Mouse (Mus musculus) spleen, adult 2 months (tissue): ENCODE measurements around the gene Enpp1. TPM values are rescaled to one million over a fixed set of nuclear protein-coding genes. Genes with fewer than 3 reads are reported as not detected.

Experiments used
- DNase-seq, 2 experiments: peaks; one replicate each; pipeline versions ENCODE4 v3.0.0 to v3.0.0-alpha.2; 2012 to 2021; ENCODE audit warnings: low spot score in 2 of 2, low read depth in 1 of 2
- H3K27ac ChIP-seq: fragments of 200-500 bp; 2 replicates; pipeline ENCODE4 v1.5.1; 2012; ENCODE audit warnings: low read length, inconsistent platforms; ENCODE audit not compliant: insufficient read depth
- H3K27me3 ChIP-seq: fragments of 200-500 bp; 2 replicates; pipeline ENCODE4 v1.6.1; 2012; ENCODE audit warnings: mild to moderate bottlenecking, moderate library complexity, low read length, inconsistent platforms; ENCODE audit not compliant: control insufficient read depth, insufficient read depth
- H3K36me3 ChIP-seq: fragments of 200-500 bp; 2 replicates; pipeline ENCODE4 v1.6.1; 2012; ENCODE audit warnings: mild to moderate bottlenecking, low read length, inconsistent platforms; ENCODE audit not compliant: control insufficient read depth, insufficient read depth
- H3K4me1 ChIP-seq: fragments of 200-500 bp; 2 replicates; pipeline ENCODE4 v1.6.1; 2011; ENCODE audit warnings: inconsistent platforms; ENCODE audit not compliant: control insufficient read depth, insufficient read depth, insufficient read length
- H3K4me3 ChIP-seq: fragments of 200-500 bp; 2 replicates; pipeline ENCODE4 v1.5.1; 2011; ENCODE audit warnings: mild to moderate bottlenecking, inconsistent platforms; ENCODE audit not compliant: insufficient read depth, insufficient read length; ENCODE audit errors: extremely low read depth
- CTCF ChIP-seq: fragments of 200-500 bp; IDR thresholded peaks from 2 replicates; pipeline ENCODE4 v1.5.1; 2011; ENCODE audit warnings: mild to moderate bottlenecking, inconsistent platforms; ENCODE audit not compliant: insufficient read depth, insufficient read length, insufficient replicate concordance; ENCODE audit errors: extremely low read depth
- POLR2A ChIP-seq: fragments of 200-500 bp; IDR thresholded peaks from 2 replicates; pipeline ENCODE4 v1.6.1; 2011; ENCODE audit warnings: low read depth, low read length, inconsistent platforms
- WGBS: fragments of 180-500 bp; shearing (Covaris S2); methylation state at CpG from one replicate; pipeline ENCODE4 v1.1.7; 2018; 5-methylcytosine and 5-hydroxymethylcytosine counted together
- polyA plus RNA-seq: library from polyadenylated mRNA; depleted of rRNA; stranded (reverse); fragments of >200 nt; gene quantifications from 2 replicates; pipeline ENCODE4 v1.2.3, GENCODE M21; 2012

The Enpp1 gene
- polyA plus RNA-seq, 1 experiment = 3.2 TPM

DNA sequence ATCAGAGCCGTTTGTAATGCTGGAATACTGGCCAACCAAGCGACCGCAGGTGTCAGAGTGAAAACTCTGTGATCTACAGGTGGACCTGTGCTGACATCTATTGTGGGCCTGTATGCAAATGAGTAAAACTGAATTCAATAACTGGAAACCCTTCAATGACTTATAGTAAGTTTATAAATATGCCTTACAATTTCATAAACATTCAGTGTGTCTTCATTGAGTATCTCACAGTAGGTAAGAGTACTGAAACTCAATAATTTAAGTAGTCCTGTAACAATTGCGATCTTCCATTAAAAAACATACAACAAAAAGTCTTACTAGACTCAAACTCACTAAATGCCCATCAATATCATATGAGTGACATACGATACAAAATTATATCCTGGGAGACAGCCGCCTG is 1.6 kb downstream of the Enpp1 start:
- 85% methylated on average over 6 of the region's 6 CpGs for WGBS
- Histone ChIP-seq H3K4me1 (peaks cover 7% of the 10 kb centered on the region; the same call in 1 of the 2 replicates), H3K27ac (no peak overlapping the region), H3K4me3 (no peak overlapping the region), H3K36me3 (no peaks in the 10 kb centered on the region), H3K27me3 (peaks cover 2% of the 10 kb centered on the region; the same call in 1 of the 2 replicates)
- no peak for DNase-seq
- TF ChIP-seq POLR2A = no peak
- no peak for TF ChIP-seq CTCF

DNA sequence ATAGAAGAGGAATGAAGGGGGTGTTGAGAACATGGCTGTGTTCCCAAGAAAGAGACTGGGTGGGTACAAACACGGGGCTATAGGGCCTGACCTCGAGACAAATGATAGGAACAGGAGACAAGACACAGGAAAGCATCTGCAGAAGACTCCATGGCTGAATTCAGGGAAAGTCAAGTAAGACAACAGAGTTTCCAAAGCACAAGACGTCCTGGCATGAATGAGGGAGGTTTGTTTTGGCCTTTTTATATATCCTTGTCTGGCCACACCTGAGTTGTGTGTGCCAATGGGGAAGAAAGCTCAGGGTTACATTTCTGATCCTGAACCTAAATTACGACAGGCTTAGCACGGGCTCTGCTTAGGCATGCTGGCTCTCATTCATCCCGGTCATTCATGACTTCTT is 4.2 kb downstream of the Enpp1 start:
- H3K27me3 ChIP-seq = peaks cover 2% of the 10 kb centered on the region; the same call in 1 of the 2 replicates
- no peak overlapping the region for H3K27ac ChIP-seq
- no peak for TF ChIP-seq POLR2A
- DNase-seq = no peak
- H3K4me1 ChIP-seq = peaks cover 5% of the 10 kb centered on the region; the same call in 1 of the 2 replicates
- no peaks in the 10 kb centered on the region for H3K36me3 ChIP-seq
- H3K4me3 ChIP-seq = no peak overlapping the region
- WGBS = 93% methylated on average over 6 of the region's 6 CpGs

DNA sequence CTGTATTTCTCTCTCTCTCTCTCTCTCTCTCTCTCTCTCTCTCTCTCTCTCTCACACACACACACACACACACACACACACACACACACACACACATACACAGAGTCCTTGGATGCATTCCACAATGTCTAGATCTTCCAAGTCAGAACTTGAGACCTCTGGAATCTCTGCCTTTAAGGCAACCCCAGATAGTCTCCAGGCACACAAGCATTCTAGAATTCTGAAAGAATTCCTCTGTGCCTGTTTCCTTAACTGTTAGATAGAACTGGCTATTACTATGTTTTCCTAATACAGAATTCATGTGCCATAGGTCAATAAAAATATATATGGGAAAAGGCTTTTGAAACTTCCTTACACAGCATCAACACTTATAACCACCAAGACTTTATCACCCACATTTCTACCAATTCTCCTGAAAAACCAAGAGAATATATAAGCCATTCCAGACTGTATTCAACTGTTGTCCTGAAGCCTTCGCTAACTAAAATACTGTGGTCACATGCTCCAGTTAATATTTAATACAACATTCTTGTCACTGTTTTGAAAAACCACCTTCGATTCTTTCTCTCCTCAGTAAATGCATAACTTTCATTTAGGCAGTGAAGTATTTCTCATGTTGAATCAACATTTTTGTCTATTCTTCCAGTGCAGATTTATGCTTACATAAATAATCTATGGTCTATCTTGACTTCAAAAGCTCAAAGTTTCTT is 5.4 kb downstream of the Enpp1 start:
- Histone ChIP-seq H3K4me3 (no peak overlapping the region), H3K27me3 (no peaks in the 10 kb centered on the region), H3K27ac (no peak overlapping the region), H3K4me1 (peaks cover 3% of the 10 kb centered on the region; the same call in 1 of the 2 replicates), H3K36me3 (no peaks in the 10 kb centered on the region)
- WGBS = 89% methylated on average over 2 of the region's 2 CpGs
- DNase-seq = no peak
- TF ChIP-seq POLR2A (no peak), CTCF (no peak)

DNA sequence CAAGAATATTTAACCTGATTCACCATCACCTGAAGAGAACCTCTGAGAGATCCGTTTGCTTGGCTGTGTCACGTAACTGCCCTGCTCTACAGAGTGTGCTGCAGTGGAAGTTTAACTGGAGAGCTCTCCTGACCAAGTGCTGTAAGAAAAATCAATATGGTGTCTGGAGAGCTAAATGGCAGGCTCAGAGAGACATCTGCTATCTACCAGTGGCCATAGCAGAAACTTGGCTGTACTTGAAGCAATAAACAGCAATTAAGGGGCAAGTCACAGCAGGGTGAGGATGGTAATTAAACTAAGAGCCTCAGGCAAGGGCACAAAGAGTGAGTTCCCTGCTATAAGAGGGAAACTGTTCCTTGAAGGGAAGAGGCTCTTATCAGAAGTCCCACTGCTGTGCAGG is 9.3 kb downstream of the Enpp1 start:
- Histone ChIP-seq H3K27me3 (no peaks in the 10 kb centered on the region), H3K36me3 (no peaks in the 10 kb centered on the region), H3K27ac (no peak overlapping the region), H3K4me1 (no peaks in the 10 kb centered on the region), H3K4me3 (no peak overlapping the region)
- TF ChIP-seq POLR2A = no peak
- TF ChIP-seq CTCF = no peak
- 97% methylated on average over 2 of the region's 2 CpGs for WGBS
- DNase-seq = no peak

DNA sequence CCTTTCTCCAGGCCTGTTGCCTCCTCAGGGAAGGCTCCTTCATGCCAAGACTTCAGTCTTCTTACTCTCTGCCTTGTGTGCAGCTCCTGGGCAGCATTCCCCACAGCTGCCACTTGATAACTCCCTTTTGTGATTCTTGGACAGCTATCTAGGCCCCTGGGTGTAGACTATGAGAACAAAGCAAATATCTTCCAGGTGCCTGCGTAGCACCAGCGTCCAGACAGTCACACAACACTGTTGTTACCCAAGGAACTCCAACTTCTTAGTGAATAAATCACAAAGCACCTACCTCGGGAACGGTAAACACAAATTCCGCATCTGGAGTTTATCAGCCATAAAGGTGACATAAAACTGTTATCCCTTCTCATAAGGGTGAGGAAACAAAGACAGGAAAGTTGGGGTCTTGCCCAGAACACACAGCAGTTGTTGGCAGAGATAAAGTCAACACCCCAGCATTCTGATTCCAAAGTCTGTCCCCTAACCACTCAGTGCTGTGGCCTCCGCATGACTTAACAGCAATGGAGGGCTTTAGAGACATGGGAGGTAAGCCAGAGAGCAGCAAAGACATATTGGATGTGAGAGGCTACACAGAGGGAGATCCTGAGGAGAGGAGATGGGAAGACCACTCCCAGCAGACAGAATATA is 13.7 kb downstream of the Enpp1 start:
- H3K27ac ChIP-seq = no peak overlapping the region
- WGBS = 84% methylated on average over 6 of the region's 6 CpGs
- DNase-seq = no peak
- no peak overlapping the region for H3K4me3 ChIP-seq
- no peaks in the 10 kb centered on the region for H3K27me3 ChIP-seq
- H3K36me3 ChIP-seq = no peaks in the 10 kb centered on the region
- TF ChIP-seq POLR2A = no peak
- TF ChIP-seq CTCF = no peak
- H3K4me1 ChIP-seq = no peaks in the 10 kb centered on the region

DNA sequence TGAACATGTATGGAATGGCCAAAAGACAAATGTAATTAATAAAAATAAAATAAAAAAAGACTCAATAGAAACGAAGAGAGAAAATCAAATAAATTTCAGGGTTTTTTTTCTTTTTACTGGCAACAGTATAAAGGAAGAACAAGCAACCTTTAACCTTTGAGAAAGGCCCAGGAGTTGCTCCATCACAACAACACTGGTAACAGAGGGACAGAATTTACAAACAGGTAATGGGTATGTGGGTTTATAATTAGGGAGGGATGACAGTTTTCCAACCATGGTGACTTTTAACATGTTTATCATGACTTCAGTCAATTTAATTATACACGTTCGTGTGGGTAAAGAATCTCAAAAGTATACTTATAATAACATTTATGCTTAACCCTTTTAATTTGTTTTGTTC is 15.2 kb downstream of the Enpp1 start:
- WGBS = 91% methylated on average over 3 of the region's 3 CpGs

DNA sequence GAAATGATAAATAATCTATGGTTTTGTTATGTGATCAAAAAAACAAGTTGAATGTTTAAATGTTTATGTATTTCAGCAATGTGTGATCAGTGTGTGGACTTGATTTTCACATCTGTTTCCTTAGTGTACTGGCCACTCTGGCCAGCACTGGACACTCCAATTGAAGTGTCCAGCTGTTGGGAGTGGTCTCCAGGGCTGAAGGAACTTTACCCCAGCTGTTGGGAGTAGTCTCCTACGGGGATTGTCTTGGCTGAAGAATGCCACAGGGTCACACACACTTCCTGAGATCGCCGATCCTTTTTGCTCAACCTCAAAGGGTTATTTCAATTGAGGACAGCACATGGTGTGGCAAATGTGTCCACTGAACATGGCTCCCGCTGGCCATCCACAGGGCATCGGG is 16.2 kb downstream of the Enpp1 start:
- Histone ChIP-seq H3K4me3 (no peak overlapping the region), H3K36me3 (no peaks in the 10 kb centered on the region), H3K4me1 (no peaks in the 10 kb centered on the region), H3K27me3 (no peaks in the 10 kb centered on the region), H3K27ac (no peak overlapping the region)
- 82% methylated on average over 5 of the region's 5 CpGs for WGBS
- DNase-seq = no peak
- TF ChIP-seq POLR2A (no peak), CTCF (no peak)

More for the DNA sequence above, 15.2 kb downstream of the Enpp1 start:
- Histone ChIP-seq H3K4me1 (no peaks in the 10 kb centered on the region), H3K4me3 (no peak overlapping the region), H3K27ac (no peak overlapping the region), H3K36me3 (no peaks in the 10 kb centered on the region), H3K27me3 (no peaks in the 10 kb centered on the region)
- no peak for DNase-seq
- TF ChIP-seq POLR2A (no peak), CTCF (no peak)
